8 mouse cellular contexts compared by ENCODE assay signal in genomic region chrX:13243133-13244123, GRCm38 (mm10). TPM values are rescaled to one million over a fixed set of nuclear protein-coding genes. Genes with fewer than 3 reads are reported as not detected.
DNase-seq lines count a peak whose midpoint lies in the region; ATAC-seq lines count a peak whose summit lies in the region.

No protein-coding gene starts in this region.

- 0 out of 2 replicates have a peak, but pooled peaks cover 7% of the 10 kb centered on the region for H3K4me1 ChIP-seq in embryonic facial prominence, embryonic 15.5 days
- peaks cover 16% of the 10 kb centered on the region; the same call in 1 of the 2 replicates for H3K4me1 ChIP-seq in hindbrain, embryonic 14.5 days (replicated peaks; ENCODE audit: control insufficient read depth, insufficient read depth, low read length)
- peaks cover 14% of the 10 kb centered on the region for H3K4me1 ChIP-seq in liver, embryonic 16.5 days (ENCODE audit: control insufficient read depth, low read depth, low read length)

- H3K27me3 ChIP-seq in embryonic facial prominence, embryonic 15.5 days = peaks cover 7% of the 10 kb centered on the region
- peaks cover 36% of the 10 kb centered on the region; the same call in 1 of the 2 replicates for H3K27me3 ChIP-seq in hindbrain, embryonic 14.5 days (ENCODE audit: control insufficient read depth, insufficient read depth, low read length)
- H3K27me3 ChIP-seq in liver, embryonic 16.5 days (ENCODE audit: control insufficient read depth, insufficient read depth, low read depth, low read length) = no peaks in the 10 kb centered on the region

- H3K9me3 ChIP-seq in embryonic facial prominence, embryonic 15.5 days (replicated peaks) = no peaks in the 10 kb centered on the region
- H3K9me3 ChIP-seq in hindbrain, embryonic 14.5 days (ENCODE audit: control insufficient read depth, low read length) = no peaks in the 10 kb centered on the region
- no peaks in the 10 kb centered on the region for H3K9me3 ChIP-seq in liver, embryonic 16.5 days (replicated peaks; ENCODE audit: control insufficient read depth, low read length)

- H3K4me3 ChIP-seq in embryonic facial prominence, embryonic 15.5 days (replicated peaks) = peak overlapping the region; percentile 33
- H3K4me3 ChIP-seq in hindbrain, embryonic 14.5 days (replicated peaks; ENCODE audit: low read length) = peak overlapping the region; percentile 36
- H3K4me3 ChIP-seq in liver, embryonic 16.5 days (ENCODE audit: low read depth, low read length) = peak overlapping the region; percentile 59

- H3K4me2 ChIP-seq in embryonic facial prominence, embryonic 15.5 days (replicated peaks) = peak overlapping the region; percentile 48
- H3K4me2 ChIP-seq in hindbrain, embryonic 14.5 days (replicated peaks) = peak overlapping the region; percentile 76
- peak overlapping the region; percentile 75 for H3K4me2 ChIP-seq in liver, embryonic 16.5 days (ENCODE audit: low read depth, low read length)

- peak overlapping the region; percentile 97 for H3K27ac ChIP-seq in embryonic facial prominence, embryonic 15.5 days (replicated peaks)
- peak overlapping the region; percentile 98 for H3K27ac ChIP-seq in hindbrain, embryonic 14.5 days
- peak overlapping the region; percentile 82 for H3K27ac ChIP-seq in liver, embryonic 16.5 days (ENCODE audit: low read length)

- intact Hi-C loops in gastrocnemius, postnatal 14 days (cut with DNase I; ENCODE audit: low total_unique reads) = no loop called here

- no peak overlapping the region for H3K9ac ChIP-seq in embryonic facial prominence, embryonic 15.5 days
- H3K9ac ChIP-seq in hindbrain, embryonic 14.5 days = peak overlapping the region; percentile 75
- H3K9ac ChIP-seq in liver, embryonic 16.5 days (ENCODE audit: low read depth, low read length) = peak overlapping the region; percentile 64

- no peaks in the 10 kb centered on the region for H3K36me3 ChIP-seq in embryonic facial prominence, embryonic 15.5 days
- no peaks in the 10 kb centered on the region for H3K36me3 ChIP-seq in hindbrain, embryonic 14.5 days (replicated peaks; ENCODE audit: control insufficient read depth, insufficient read depth)
- no peaks in the 10 kb centered on the region for H3K36me3 ChIP-seq in liver, embryonic 16.5 days (ENCODE audit: control insufficient read depth, insufficient read depth)

- DNase-seq in gastrocnemius, postnatal 14 days = peak; percentile 16
- DNase-seq in gastrocnemius, postnatal 10 days = no peak
- peak; percentile 11 for DNase-seq in ES-CJ7 (ENCODE audit: low read depth, low spot score)
- no peak for DNase-seq in hindbrain, embryonic 14.5 days (ENCODE audit: low spot score)
- DNase-seq in T-cell, adult 2 months (ENCODE audit: low spot score) = no peak

- ATAC-seq in embryonic facial prominence, embryonic 15.5 days (ENCODE audit: insufficient number of reproducible peaks, low FRiP score, low TSS enrichment, low read depth) = peak; percentile 41; the same call in 1 of the 2 replicates
- ATAC-seq in hindbrain, embryonic 14.5 days (ENCODE audit: low FRiP score) = peak; percentile 64
- ATAC-seq in liver, embryonic 16.5 days (ENCODE audit: low read depth) = peak; percentile 38; the same call in 1 of the 2 replicates
- 0 out of 2 replicates have a peak, but pooled peaks have one; percentile 23 for ATAC-seq in neutrophil, adult 5-6 weeks (ENCODE audit: extremely low read depth, insufficient number of reproducible peaks, low FRiP score, poor library complexity, severe bottlenecking)

- 21% methylated on average over 15 of the region's 15 CpGs for WGBS in embryonic facial prominence, embryonic 15.5 days
- WGBS in hindbrain, embryonic 14.5 days = 22% methylated on average over 15 of the region's 15 CpGs
- 27% methylated on average over 15 of the region's 15 CpGs for WGBS in liver, embryonic 16.5 days (ENCODE audit: insufficient replicate concordance)

RNA-seq across cellular contexts. Expression of gene Ddx3x, which starts 37.3 kb away (rescaled TPM):
- total RNA-seq in gastrocnemius, postnatal 14 days (2021) = 100 to 1,000 TPM in 1 of 2 experiments, 10 to 100 TPM in 1; 84.9 to 119 TPM
- total RNA-seq in gastrocnemius, postnatal 10 days (2021) = 100 to 1,000 TPM; 102 to 147 TPM
- polyA plus RNA-seq in embryonic facial prominence, embryonic 15.5 days (2015; fragmentation: Nextera tagmentation; extraction: Ambion mirVana) = 111 and 116 TPM in 2 replicates
- polyA plus RNA-seq in hindbrain, embryonic 14.5 days (2014; fragmentation: Nextera tagmentation; extraction: Ambion mirVana) = 113 and 117 TPM in 2 replicates
- 43.9 and 44.5 TPM in 2 replicates for polyA plus RNA-seq in liver, embryonic 16.5 days (2015; fragmentation: Nextera tagmentation; extraction: Ambion mirVana)
- total RNA-seq in neutrophil, adult 5-6 weeks (2017) = 498 and 529 TPM in 2 replicates

Comparison
In these comparisons a context has a peak if more than half of its experiments do, and no peak if none do; other contexts are left out.
1. DNase-seq: peak in gastrocnemius, postnatal 14 days (single experiment) and ES-CJ7 (single experiment); none in gastrocnemius, postnatal 10 days (single experiment), hindbrain, embryonic 14.5 days (single experiment) and T-cell, adult 2 months (single experiment).
2. Peak in every context shown above with its lines, with median percentiles within 50 percentile points of each other: ATAC-seq, H3K27ac ChIP-seq, H3K4me2 ChIP-seq and H3K4me3 ChIP-seq.